Mouse (Mus musculus): ENCODE data around the gene Slc7a1.
A peak's percentile ranks its signal among the peaks of the same experiment; 100 is the strongest.

DNA sequence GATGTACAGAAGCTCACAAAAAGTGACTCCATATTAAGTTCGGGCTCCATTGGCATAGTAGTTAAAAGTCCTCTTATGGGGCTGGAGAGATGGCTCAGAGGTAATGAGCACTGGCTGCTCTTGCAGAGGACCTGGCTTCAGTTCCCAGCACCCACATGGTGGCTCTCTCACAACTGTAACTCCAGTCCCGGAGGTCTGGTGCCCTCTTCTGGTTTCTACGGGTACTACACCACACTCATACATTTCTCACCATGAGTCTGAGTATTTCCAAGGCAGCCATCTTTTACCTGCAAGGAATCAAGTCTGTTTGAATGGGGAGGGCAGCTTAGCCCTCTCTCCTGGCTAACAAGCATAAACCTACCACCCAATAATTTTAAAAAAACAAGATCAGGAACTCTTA, 30.5 kb downstream of the Slc7a1 start:
- TF ChIP-seq ZNF384 (IDR thresholded peaks at IDR 0.05; ENCODE audit: low read depth, low read length) (no peak), NRF1 (IDR thresholded peaks at IDR 0.05; ENCODE audit: low read depth, low read length) (no peak), CTCF (conservative IDR thresholded peaks at IDR 0.05 in 1 of 2, IDR thresholded peaks at IDR 0.05 in 1 of 2; ENCODE audit: low read depth in 2 of 2, low read length in 2 of 2) (peak in 1 of 2 experiments; percentile 29; a peak in 2 of 4 replicates), POLR2A (IDR thresholded peaks at IDR 0.05; ENCODE audit: low read depth, low read length) (no peak), TCF12 (IDR thresholded peaks at IDR 0.05; ENCODE audit: low read depth, low read length) (no peak), E2F4 (IDR thresholded peaks at IDR 0.05; ENCODE audit: insufficient replicate concordance, low read depth, low read length) (no peak)
